Mouse (Mus musculus): ENCODE measurements at regions not wholly inside any gene's neighbourhood (a gene's known extent, or its start where the extent isn't known, plus 50 kb on each side); places are given as distances from the start of the nearest gene placed in this dataset.
"Not testable (repeated sequence)": the region's sequence is repeated elsewhere in the genome, so short reads cannot be mapped to it uniquely, and the experiment has no call there.

- H3K4me3 ChIP-seq (ENCODE audit: extremely low read depth, insufficient read depth, insufficient read length): no peak overlapping the region
- TF ChIP-seq POLR2A (IDR thresholded peaks at IDR 0.05; ENCODE audit: low read depth, low read length) (no peak), CTCF (IDR thresholded peaks at IDR 0.05; ENCODE audit: extremely low read depth, insufficient read depth, insufficient read length, insufficient replicate concordance) (peak; percentile 83)
- DNase-seq (ENCODE audit: low read depth in 1 of 2, low spot score in 2 of 2): peak in 1 of 2 experiments; percentile 70
- H3K27me3 ChIP-seq (ENCODE audit: control insufficient read depth, insufficient read depth, low read length): no peaks in the 10 kb centered on the region
- H3K27ac ChIP-seq (ENCODE audit: insufficient read depth, low read length): no peak overlapping the region
- 4% methylated on average over 12 of the region's 12 CpGs for WGBS
- no peaks in the 10 kb centered on the region for H3K4me1 ChIP-seq (ENCODE audit: control insufficient read depth, insufficient read depth, insufficient read length)
- no peaks in the 10 kb centered on the region for H3K36me3 ChIP-seq (ENCODE audit: control insufficient read depth, insufficient read depth, low read length)
Measured at GRCm38 (mm10) chr3:9067048-9067447, 542.8 kb downstream of the Zfp704 start.

GRCm38 (mm10) chr3:9066374-9066773, 543.5 kb downstream of the Zfp704 start:
- DNase-seq (ENCODE audit: low read depth in 1 of 2, low spot score in 2 of 2): no peak
- 90% methylated on average over 5 of the region's 5 CpGs for WGBS
- no peak overlapping the region for H3K4me3 ChIP-seq (ENCODE audit: extremely low read depth, insufficient read depth, insufficient read length)
- no peaks in the 10 kb centered on the region for H3K27me3 ChIP-seq (ENCODE audit: control insufficient read depth, insufficient read depth, low read length)
- H3K27ac ChIP-seq (ENCODE audit: insufficient read depth, low read length): no peak overlapping the region
- no peak for TF ChIP-seq CTCF (IDR thresholded peaks at IDR 0.05; ENCODE audit: extremely low read depth, insufficient read depth, insufficient read length, insufficient replicate concordance)
- no peak for TF ChIP-seq POLR2A (IDR thresholded peaks at IDR 0.05; ENCODE audit: low read depth, low read length)
- no peaks in the 10 kb centered on the region for H3K4me1 ChIP-seq (ENCODE audit: control insufficient read depth, insufficient read depth, insufficient read length)
- H3K36me3 ChIP-seq (ENCODE audit: control insufficient read depth, insufficient read depth, low read length): no peaks in the 10 kb centered on the region

GRCm38 (mm10) chr3:9065892-9066291, 544.0 kb downstream of the Zfp704 start:
- DNase-seq (ENCODE audit: low read depth in 1 of 2, low spot score in 2 of 2): no peak
- Histone ChIP-seq H3K4me1 (ENCODE audit: control insufficient read depth, insufficient read depth, insufficient read length) (no peaks in the 10 kb centered on the region), H3K27me3 (ENCODE audit: control insufficient read depth, insufficient read depth, low read length) (no peaks in the 10 kb centered on the region), H3K36me3 (ENCODE audit: control insufficient read depth, insufficient read depth, low read length) (no peaks in the 10 kb centered on the region), H3K4me3 (ENCODE audit: extremely low read depth, insufficient read depth, insufficient read length) (no peak overlapping the region), H3K27ac (ENCODE audit: insufficient read depth, low read length) (no peak overlapping the region)
- TF ChIP-seq CTCF (IDR thresholded peaks at IDR 0.05; ENCODE audit: extremely low read depth, insufficient read depth, insufficient read length, insufficient replicate concordance) (no peak), POLR2A (IDR thresholded peaks at IDR 0.05; ENCODE audit: low read depth, low read length) (no peak)
- 88% methylated on average over 5 of the region's 5 CpGs for WGBS

GRCm38 (mm10) chr3:9064266-9065031, 545.4 kb downstream of the Zfp704 start:
- Histone ChIP-seq H3K27me3 (ENCODE audit: control insufficient read depth, insufficient read depth, low read length) (no peaks in the 10 kb centered on the region), H3K36me3 (ENCODE audit: control insufficient read depth, insufficient read depth, low read length) (no peaks in the 10 kb centered on the region), H3K4me1 (ENCODE audit: control insufficient read depth, insufficient read depth, insufficient read length) (no peaks in the 10 kb centered on the region), H3K27ac (ENCODE audit: insufficient read depth, low read length) (no peak overlapping the region), H3K4me3 (ENCODE audit: extremely low read depth, insufficient read depth, insufficient read length) (no peak overlapping the region)
- DNase-seq (ENCODE audit: low read depth in 1 of 2, low spot score in 2 of 2): peak in 1 of 2 experiments; percentile 26
- TF ChIP-seq POLR2A (IDR thresholded peaks at IDR 0.05; ENCODE audit: low read depth, low read length) (no peak), CTCF (IDR thresholded peaks at IDR 0.05; ENCODE audit: extremely low read depth, insufficient read depth, insufficient read length, insufficient replicate concordance) (peak; percentile 44; the same call in 1 of the 2 replicates)
- WGBS: 45% methylated on average over 15 of the region's 15 CpGs

GRCm38 (mm10) chr3:9063662-9064061, 546.2 kb downstream of the Zfp704 start:
- Histone ChIP-seq H3K4me3 (ENCODE audit: extremely low read depth, insufficient read depth, insufficient read length) (no peak overlapping the region), H3K36me3 (ENCODE audit: control insufficient read depth, insufficient read depth, low read length) (no peaks in the 10 kb centered on the region), H3K4me1 (ENCODE audit: control insufficient read depth, insufficient read depth, insufficient read length) (no peaks in the 10 kb centered on the region), H3K27ac (ENCODE audit: insufficient read depth, low read length) (no peak overlapping the region), H3K27me3 (ENCODE audit: control insufficient read depth, insufficient read depth, low read length) (no peaks in the 10 kb centered on the region)
- TF ChIP-seq CTCF (IDR thresholded peaks at IDR 0.05; ENCODE audit: extremely low read depth, insufficient read depth, insufficient read length, insufficient replicate concordance): no peak
- no peak for TF ChIP-seq POLR2A (IDR thresholded peaks at IDR 0.05; ENCODE audit: low read depth, low read length)
- 87% methylated on average over 5 of the region's 5 CpGs for WGBS
- no peak for DNase-seq (ENCODE audit: low read depth in 1 of 2, low spot score in 2 of 2)

- no peaks in the 10 kb centered on the region for H3K36me3 ChIP-seq (ENCODE audit: control insufficient read depth, insufficient read depth, low read length)
- no peaks in the 10 kb centered on the region for H3K4me1 ChIP-seq (ENCODE audit: control insufficient read depth, insufficient read depth, insufficient read length)
- 96% methylated on average over 2 of the region's 2 CpGs for WGBS
- no peaks in the 10 kb centered on the region for H3K27me3 ChIP-seq (ENCODE audit: control insufficient read depth, insufficient read depth, low read length)
- no peak overlapping the region for H3K27ac ChIP-seq (ENCODE audit: insufficient read depth, low read length)
- no peak for DNase-seq (ENCODE audit: low read depth in 1 of 2, low spot score in 2 of 2)
- H3K4me3 ChIP-seq (ENCODE audit: extremely low read depth, insufficient read depth, insufficient read length): no peak overlapping the region
- TF ChIP-seq POLR2A (IDR thresholded peaks at IDR 0.05; ENCODE audit: low read depth, low read length) (no peak), CTCF (IDR thresholded peaks at IDR 0.05; ENCODE audit: extremely low read depth, insufficient read depth, insufficient read length, insufficient replicate concordance) (no peak)
Measured at GRCm38 (mm10) chr3:9061396-9061795, 548.5 kb downstream of the Zfp704 start.

GRCm38 (mm10) chr3:9057703-9058102, 552.2 kb downstream of the Zfp704 start:
- H3K4me3 ChIP-seq (ENCODE audit: extremely low read depth, insufficient read depth, insufficient read length); H3K4me1 ChIP-seq (ENCODE audit: control insufficient read depth, insufficient read depth, insufficient read length); H3K27ac ChIP-seq (ENCODE audit: insufficient read depth, low read length); DNase-seq (ENCODE audit: low read depth in 1 of 2, low spot score in 2 of 2); H3K36me3 ChIP-seq (ENCODE audit: control insufficient read depth, insufficient read depth, low read length); H3K27me3 ChIP-seq (ENCODE audit: control insufficient read depth, insufficient read depth, low read length): not testable (repeated sequence)
- WGBS: 88% methylated on average over 3 of the region's 3 CpGs

All from spleen, adult 2 months (tissue).